Mouse (Mus musculus) E14TG2a.4 (cell line): ENCODE measurements around the gene Alox5ap.

ENCODE experiments used
- CTCF ChIP-seq: conservative IDR thresholded peaks from 2 replicates; pipeline ENCODE4 v1.5.1; 2014; ENCODE audit warnings: low read length
- NANOG ChIP-seq: IDR thresholded peaks from 2 replicates; pipeline ENCODE4 v1.6.1; 2014; ENCODE audit warnings: borderline replicate concordance, low read length, mixed read lengths
- POU5F1 ChIP-seq: IDR thresholded peaks from 2 replicates; pipeline ENCODE4 v1.6.1; 2014; ENCODE audit warnings: low read length, borderline replicate concordance

GRCm38 (mm10) chr5:149271291-149271690, 6.7 kb downstream of the Alox5ap start:
- TF ChIP-seq CTCF (peak; percentile 73), POU5F1 (no peak), NANOG (no peak)
